Comparison of ENCODE assay signal across 33 mouse cellular contexts in the genomic region with DNA sequence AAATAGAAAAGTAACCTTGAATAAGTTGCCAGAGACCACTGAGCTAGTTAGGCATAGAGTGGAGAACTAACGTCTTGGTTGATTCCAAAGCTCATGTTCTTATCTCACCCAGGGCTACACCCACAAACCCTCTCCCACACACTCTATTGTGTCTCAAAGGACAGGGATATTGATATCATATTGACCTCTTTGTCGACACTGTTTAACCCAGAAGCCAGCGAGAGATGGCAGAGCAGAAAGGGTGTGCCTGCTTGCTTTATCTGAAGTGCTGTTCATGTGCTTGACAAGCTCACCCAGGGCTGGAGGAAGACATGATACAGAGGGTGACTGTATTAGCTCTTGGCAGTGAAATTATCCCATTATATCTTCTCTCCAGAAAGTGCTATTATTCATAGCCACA. TPM values are rescaled to one million over a fixed set of nuclear protein-coding genes. Genes with fewer than 3 reads are reported as not detected.
DNase-seq lines count a peak whose midpoint lies in the region; ATAC-seq and TF ChIP-seq lines count a peak whose summit lies in the region.
"Had no signal": no experiment of that assay in that cellular context is flagged by ENCODE, and none has a peak within 500 bp of the region (broad histone marks: within the 10 kb centered on the region; RNA-seq: fewer than 3 reads in every experiment).

No protein-coding gene starts in this region.

- TF ChIP-seq EP300 in stomach, postnatal 0 days (optimal IDR thresholded peaks at IDR 0.05) = no peak

- H3K4me1 ChIP-seq in stomach, embryonic 14.5 days (ENCODE audit: control insufficient read depth, insufficient read depth, low read length) = peaks cover 19% of the 10 kb centered on the region; the same call in 1 of the 2 replicates
- no peaks in the 10 kb centered on the region for H3K4me1 ChIP-seq in stomach, postnatal 0 days (replicated peaks; ENCODE audit: control insufficient read depth, insufficient read depth)
- H3K4me1 ChIP-seq in intestine, postnatal 0 days (replicated peaks; ENCODE audit: control insufficient read depth, insufficient read depth, low read length) = peaks cover 7% of the 10 kb centered on the region; the same call in 1 of the 2 replicates

- H3K9me3 ChIP-seq in stomach, embryonic 14.5 days (ENCODE audit: control insufficient read depth, low read depth, low read length) = no peaks in the 10 kb centered on the region
- no peaks in the 10 kb centered on the region for H3K9me3 ChIP-seq in stomach, postnatal 0 days (ENCODE audit: control insufficient read depth, low read length)
- no peaks in the 10 kb centered on the region for H3K9me3 ChIP-seq in intestine, postnatal 0 days (ENCODE audit: control insufficient read depth)
- H3K9me3 ChIP-seq: embryonic facial prominence, embryonic 12.5 days; embryonic facial prominence, embryonic 15.5 days; forebrain, embryonic 15.5 days; heart, embryonic 10.5 days; heart, embryonic 13.5 days had no signal

- 38% methylated on average over 3 of the region's 3 CpGs for WGBS in stomach, embryonic 14.5 days
- 37% methylated on average over 3 of the region's 3 CpGs for WGBS in stomach, postnatal 0 days
- WGBS in intestine, postnatal 0 days = 29% methylated on average over 3 of the region's 3 CpGs

- no peak for TF ChIP-seq CTCF in stomach, postnatal 0 days (IDR thresholded peaks at IDR 0.05; ENCODE audit: low read depth)
- no peak for TF ChIP-seq CTCF in intestine, postnatal 0 days (IDR thresholded peaks at IDR 0.05; ENCODE audit: low read depth)

- H3K4me3 ChIP-seq in stomach, embryonic 14.5 days (ENCODE audit: low read depth, low read length) = no peak overlapping the region
- H3K4me3 ChIP-seq in stomach, postnatal 0 days (ENCODE audit: low read depth, low read length) = no peak overlapping the region
- H3K4me3 ChIP-seq in intestine, postnatal 0 days (ENCODE audit: low read depth, low read length) = no peak overlapping the region
- H3K4me3 ChIP-seq: embryonic facial prominence, embryonic 12.5 days; embryonic facial prominence, embryonic 15.5 days; forebrain, embryonic 15.5 days; heart, adult 2 months; heart, embryonic 10.5 days; heart, embryonic 13.5 days had no signal

- DNase-seq in stomach, postnatal 0 days (ENCODE audit: low spot score) = no peak
- DNase-seq in kidney, postnatal 36 days = no peak
- no peak for DNase-seq in layer of hippocampus, postnatal 25 days (ENCODE audit: extremely low spot score in 1 of 2, low spot score in 1 of 2)
- DNase-seq: adrenal gland, adult 2 months; adrenal gland, postnatal 14 days; cerebellum, adult 11 months; cerebellum, adult 2 months; cerebellum, adult 9-11 months; cerebellum, postnatal 25 days; gastrocnemius, postnatal 10 days; gastrocnemius, postnatal 36 days; heart, adult 2 months; heart, postnatal 14 days; heart, postnatal 4 days had no signal

- H3K4me2 ChIP-seq in stomach, embryonic 14.5 days (replicated peaks; ENCODE audit: low read depth, low read length) = no peak overlapping the region
- H3K4me2 ChIP-seq in stomach, postnatal 0 days (replicated peaks; ENCODE audit: low read depth) = no peak overlapping the region
- no peak overlapping the region for H3K4me2 ChIP-seq in intestine, postnatal 0 days (replicated peaks; ENCODE audit: low read depth)
- H3K4me2 ChIP-seq: embryonic facial prominence, embryonic 12.5 days; embryonic facial prominence, embryonic 15.5 days; forebrain, embryonic 15.5 days; heart, embryonic 13.5 days; hindbrain, embryonic 14.5 days had no signal

- H3K27ac ChIP-seq in stomach, embryonic 14.5 days (ENCODE audit: low read length) = no peak overlapping the region
- no peak overlapping the region for H3K27ac ChIP-seq in stomach, postnatal 0 days (replicated peaks)
- H3K27ac ChIP-seq in intestine, postnatal 0 days (ENCODE audit: low read depth, low read length) = no peak overlapping the region
- H3K27ac ChIP-seq: embryonic facial prominence, embryonic 12.5 days; embryonic facial prominence, embryonic 15.5 days; forebrain, embryonic 15.5 days; heart, adult 2 months; heart, embryonic 10.5 days; heart, embryonic 13.5 days; hindbrain, embryonic 14.5 days had no signal

- 0 out of 2 replicates have a peak, but pooled peaks have one; percentile 8 for ATAC-seq in stomach, embryonic 14.5 days (ENCODE audit: insufficient number of reproducible peaks, insufficient read depth, low FRiP score, low read depth)
- no peak for ATAC-seq in stomach, postnatal 0 days (ENCODE audit: low FRiP score, low TSS enrichment)
- ATAC-seq in intestine, postnatal 0 days = 0 out of 2 replicates have a peak, but pooled peaks have one; percentile 19
- 0 out of 2 replicates have a peak, but pooled peaks have one; percentile 37 for ATAC-seq in megakaryocyte-erythroid progenitor cell, adult 5-6 weeks (replicated peaks; ENCODE audit: low FRiP score, low TSS enrichment, poor library complexity, severe bottlenecking)
- ATAC-seq: CD4-positive, CD25-positive, alpha-beta regulatory T cell, adult 4 months; forebrain, embryonic 15.5 days had no signal

- no peak overlapping the region for H3K9ac ChIP-seq in stomach, embryonic 14.5 days (replicated peaks; ENCODE audit: low read depth, low read length)
- H3K9ac ChIP-seq in stomach, postnatal 0 days (ENCODE audit: low read length) = no peak overlapping the region
- H3K9ac ChIP-seq in intestine, postnatal 0 days (ENCODE audit: low read depth, low read length) = no peak overlapping the region
- H3K9ac ChIP-seq: embryonic facial prominence, embryonic 12.5 days; embryonic facial prominence, embryonic 15.5 days; forebrain, embryonic 15.5 days; heart, embryonic 13.5 days; hindbrain, embryonic 14.5 days had no signal

- no peaks in the 10 kb centered on the region for H3K27me3 ChIP-seq in stomach, embryonic 14.5 days (ENCODE audit: control insufficient read depth, insufficient read depth, low read length)
- no peaks in the 10 kb centered on the region for H3K27me3 ChIP-seq in stomach, postnatal 0 days (ENCODE audit: control insufficient read depth, insufficient read depth, low read length)
- no peaks in the 10 kb centered on the region for H3K27me3 ChIP-seq in intestine, postnatal 0 days (replicated peaks; ENCODE audit: control insufficient read depth, insufficient read depth, low read length)
- H3K27me3 ChIP-seq: embryonic facial prominence, embryonic 12.5 days; embryonic facial prominence, embryonic 15.5 days; forebrain, embryonic 15.5 days had no signal

- H3K36me3 ChIP-seq in stomach, embryonic 14.5 days (ENCODE audit: control insufficient read depth, insufficient read depth, low read length) = no peaks in the 10 kb centered on the region
- H3K36me3 ChIP-seq in stomach, postnatal 0 days (ENCODE audit: control insufficient read depth, insufficient read depth, low read length) = no peaks in the 10 kb centered on the region
- no peaks in the 10 kb centered on the region for H3K36me3 ChIP-seq in intestine, postnatal 0 days (ENCODE audit: control insufficient read depth, insufficient read depth)
- H3K36me3 ChIP-seq: embryonic facial prominence, embryonic 12.5 days; embryonic facial prominence, embryonic 15.5 days; forebrain, embryonic 15.5 days; heart, embryonic 10.5 days; heart, embryonic 13.5 days had no signal

RNA-seq across cellular contexts. Expression of gene Raver2, which starts 11.2 kb away (rescaled TPM):
- 19.5 and 22.5 TPM in 2 replicates for polyA plus RNA-seq in stomach, embryonic 14.5 days (2014; fragmentation: Nextera tagmentation; extraction: Ambion mirVana)
- 3.9 and 4.5 TPM in 2 replicates for polyA plus RNA-seq in stomach, postnatal 0 days (2015; fragmentation: Nextera tagmentation; extraction: Ambion mirVana)
- 3.0 and 3.1 TPM in 2 replicates for polyA plus RNA-seq in intestine, postnatal 0 days (2015; fragmentation: Nextera tagmentation; extraction: Ambion mirVana)
- not detected in 2 replicates for total RNA-seq in megakaryocyte-erythroid progenitor cell, adult 5-6 weeks (2014; fragmentation: Nextera tagmentation)
- 0.30 TPM in 1 of 2 replicates, not detected in the other for total RNA-seq in megakaryocyte-erythroid progenitor cell, adult 5-6 weeks (2017)
- 10 to 100 TPM; 45.1 to 52.3 TPM for total RNA-seq in layer of hippocampus, postnatal 25 days (2021)

RNA-seq across cellular contexts. Expression of gene Gm10577, which starts 59.5 kb away (rescaled TPM):
- polyA plus RNA-seq in stomach, embryonic 14.5 days (2014; fragmentation: Nextera tagmentation; extraction: Ambion mirVana) = not detected in 2 replicates
- not detected in 2 replicates for polyA plus RNA-seq in stomach, postnatal 0 days (2015; fragmentation: Nextera tagmentation; extraction: Ambion mirVana)
- polyA plus RNA-seq in intestine, postnatal 0 days (2015; fragmentation: Nextera tagmentation; extraction: Ambion mirVana) = not detected in 2 replicates
- not detected in 2 replicates for total RNA-seq in megakaryocyte-erythroid progenitor cell, adult 5-6 weeks (2014; fragmentation: Nextera tagmentation)
- not detected in 2 replicates for total RNA-seq in megakaryocyte-erythroid progenitor cell, adult 5-6 weeks (2017)
- total RNA-seq in layer of hippocampus, postnatal 25 days (2021) = not detected
- total RNA-seq: adrenal gland, adult 2 months; adrenal gland, postnatal 14 days; adrenal gland, postnatal 4 days; common myeloid progenitor, adult 5-6 weeks; gastrocnemius, adult 18-20 months; gastrocnemius, postnatal 10 days; gastrocnemius, postnatal 36 days; granulocyte monocyte progenitor cell, adult 5-6 weeks; heart, adult 2 months; heart, postnatal 14 days; heart, postnatal 4 days; MEL had no signal
- polyA plus RNA-seq: adrenal gland, adult 2 months; C2C12; CD4-positive, CD25-positive, alpha-beta regulatory T cell, adult 4 months; cerebellum, adult 2 months; embryonic facial prominence, embryonic 12.5 days; embryonic facial prominence, embryonic 15.5 days; forebrain, embryonic 11.5 days; forebrain, embryonic 15.5 days; heart, adult 2 months; heart, embryonic 10.5 days; heart, embryonic 13.5 days; heart, embryonic 16.5 days; hindbrain, embryonic 11.5 days; hindbrain, embryonic 14.5 days had no signal
